Mouse (Mus musculus) hindbrain, embryonic 11.5 days (tissue): ENCODE results near the gene 1700029I15Rik. TPM values are rescaled to one million over a fixed set of nuclear protein-coding genes. Genes with fewer than 3 reads are reported as not detected.

Source experiments
- ATAC-seq: fragments of 200-750 bp; cut with Nextera tagmentation; 2 replicates; pipeline ENCODE4 v1.8.0; 2017; ENCODE audit warnings: mild to moderate bottlenecking, moderate TSS enrichment, moderate library complexity; ENCODE audit not compliant: low FRiP score
- DNase-seq: peaks from one replicate; pipeline ENCODE4 v3.0.0-alpha.2; 2015; ENCODE audit warnings: low spot score
- H3K27ac ChIP-seq: fragments of 300-500 bp; sonication (generic); 2 replicates; pipeline ENCODE4 v1.5.1; 2014; ENCODE audit warnings: mild to moderate bottlenecking, low read depth, low read length
- H3K27me3 ChIP-seq: fragments of 300-500 bp; sonication (generic); 2 replicates; pipeline ENCODE4 v1.6.1; 2014; ENCODE audit warnings: mild to moderate bottlenecking, low read length, moderate library complexity, mixed read lengths; ENCODE audit not compliant: control insufficient read depth, insufficient read depth
- H3K36me3 ChIP-seq: fragments of 300-500 bp; sonication (generic); 2 replicates; pipeline ENCODE4 v1.6.1; 2014; ENCODE audit warnings: mild to moderate bottlenecking, low read length, moderate library complexity, mixed read lengths; ENCODE audit not compliant: control insufficient read depth, insufficient read depth
- H3K4me1 ChIP-seq: fragments of 300-500 bp; sonication (generic); replicated peaks from 2 replicates; pipeline ENCODE4 v1.6.1; 2014; ENCODE audit warnings: low read length, mixed read lengths; ENCODE audit not compliant: control insufficient read depth, insufficient read depth
- H3K4me2 ChIP-seq: fragments of 300-500 bp; sonication (generic); replicated peaks from 2 replicates; pipeline ENCODE4 v1.6.1; 2014; ENCODE audit warnings: mild to moderate bottlenecking, low read depth, low read length
- H3K4me3 ChIP-seq: fragments of 300-500 bp; sonication (generic); 2 replicates; pipeline ENCODE4 v1.5.1; 2014; ENCODE audit warnings: low read depth, low read length
- H3K9ac ChIP-seq: fragments of 300-500 bp; sonication (generic); 2 replicates; pipeline ENCODE4 v1.6.1; 2014; ENCODE audit warnings: low read depth, low read length
- H3K9me3 ChIP-seq: fragments of 300-500 bp; sonication (generic); 2 replicates; pipeline ENCODE4 v1.6.1; 2016; ENCODE audit warnings: low read length; ENCODE audit not compliant: control insufficient read depth
- WGBS: fragments of 180-500 bp; shearing (Covaris S2); extraction: QIAGEN DNeasy Blood & Tissue Kit; methylation state at CpG from one replicate; pipeline ENCODE4 v1.1.7; 2014; 5-methylcytosine and 5-hydroxymethylcytosine counted together
- polyA plus RNA-seq: library from polyadenylated mRNA; unstranded; fragments of >200 nt; fragmentation: Nextera tagmentation; extraction: Ambion mirVana; gene quantifications from 2 replicates; pipeline ENCODE4 v1.2.1, GENCODE M21; 2014

The 1700029I15Rik gene
- polyA plus RNA-seq, 1 experiment from 2014 or later: 2.4 TPM

DNA sequence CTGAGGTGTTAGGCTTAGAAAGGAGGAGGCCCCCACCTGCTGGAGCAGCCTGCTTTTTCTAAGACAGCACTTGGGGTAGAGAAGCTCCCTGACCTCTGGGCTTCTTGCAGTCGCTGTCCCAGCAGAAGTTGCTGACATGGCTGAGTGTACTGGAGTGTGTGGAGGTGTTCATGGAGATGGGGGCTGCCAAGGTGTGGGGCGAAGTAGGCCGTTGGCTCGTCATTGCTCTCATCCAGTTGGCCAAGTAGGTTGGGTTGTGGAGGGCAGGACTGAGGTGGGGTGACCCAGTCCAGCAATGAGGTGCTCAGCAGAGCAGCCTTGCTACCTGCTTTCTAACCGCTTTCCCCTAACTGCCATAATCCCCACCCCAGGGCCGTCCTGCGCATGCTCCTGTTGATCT lies 5.0 kb upstream of the 1700029I15Rik start:
- ATAC-seq (no peak), DNase-seq (no peak)
- H3K4me1 ChIP-seq: peaks cover 4% of the 10 kb centered on the region; the same call in 1 of the 2 replicates
- H3K36me3 ChIP-seq: no peaks in the 10 kb centered on the region
- no peaks in the 10 kb centered on the region; the same call in 1 of the 2 replicates for H3K27me3 ChIP-seq
- H3K9ac ChIP-seq: no peak overlapping the region
- WGBS: 94% methylated on average over 7 of the region's 7 CpGs
- H3K4me2 ChIP-seq: no peak overlapping the region
- H3K4me3 ChIP-seq: no peak overlapping the region
- no peaks in the 10 kb centered on the region for H3K9me3 ChIP-seq
- H3K27ac ChIP-seq: no peak overlapping the region

DNA sequence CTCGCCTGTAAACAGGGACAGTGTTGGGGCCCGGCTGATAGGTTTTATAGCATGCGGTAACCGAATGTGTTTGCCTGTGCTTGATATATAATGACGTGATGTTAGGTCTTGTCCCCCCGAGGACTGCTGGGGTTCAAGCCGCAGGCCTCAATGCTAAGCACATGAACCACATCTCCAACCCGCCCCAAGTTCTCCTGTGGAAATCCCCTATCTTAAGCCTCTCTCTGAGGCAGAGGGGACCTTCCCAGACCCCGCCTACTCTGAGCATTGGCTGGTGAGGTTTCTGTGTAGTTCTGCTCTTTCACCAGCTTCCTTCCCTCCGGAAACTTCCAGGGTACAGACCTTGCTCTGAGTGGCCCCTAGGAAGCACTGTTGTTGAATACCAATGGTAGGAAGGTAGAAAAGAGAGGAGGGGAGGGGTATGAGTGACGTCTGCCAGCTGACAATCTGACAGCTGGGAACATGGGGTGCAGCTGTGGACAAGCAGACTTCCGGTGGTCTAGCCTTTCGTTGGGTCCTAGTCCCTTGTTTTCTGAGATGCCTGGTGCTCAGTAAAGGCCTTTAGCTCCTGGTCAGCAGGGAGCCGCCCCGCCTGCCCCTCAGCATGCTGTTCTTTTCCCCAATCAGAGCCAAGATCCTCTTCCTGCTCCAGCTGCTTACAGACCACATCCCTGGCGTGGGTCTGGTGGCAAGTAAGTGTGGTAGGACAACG lies 2.4 kb upstream of the 1700029I15Rik start:
- H3K4me1 ChIP-seq: peaks cover 4% of the 10 kb centered on the region; the same call in 1 of the 2 replicates
- DNase-seq (no peak), ATAC-seq (no peak)
- peaks cover 10% of the 10 kb centered on the region for H3K36me3 ChIP-seq
- no peaks in the 10 kb centered on the region for H3K27me3 ChIP-seq
- WGBS: 80% methylated on average over 17 of the region's 17 CpGs
- no peak overlapping the region for H3K4me3 ChIP-seq
- H3K4me2 ChIP-seq: no peak overlapping the region
- H3K9me3 ChIP-seq: no peaks in the 10 kb centered on the region
- no peak overlapping the region for H3K27ac ChIP-seq
- H3K9ac ChIP-seq: no peak overlapping the region

DNA sequence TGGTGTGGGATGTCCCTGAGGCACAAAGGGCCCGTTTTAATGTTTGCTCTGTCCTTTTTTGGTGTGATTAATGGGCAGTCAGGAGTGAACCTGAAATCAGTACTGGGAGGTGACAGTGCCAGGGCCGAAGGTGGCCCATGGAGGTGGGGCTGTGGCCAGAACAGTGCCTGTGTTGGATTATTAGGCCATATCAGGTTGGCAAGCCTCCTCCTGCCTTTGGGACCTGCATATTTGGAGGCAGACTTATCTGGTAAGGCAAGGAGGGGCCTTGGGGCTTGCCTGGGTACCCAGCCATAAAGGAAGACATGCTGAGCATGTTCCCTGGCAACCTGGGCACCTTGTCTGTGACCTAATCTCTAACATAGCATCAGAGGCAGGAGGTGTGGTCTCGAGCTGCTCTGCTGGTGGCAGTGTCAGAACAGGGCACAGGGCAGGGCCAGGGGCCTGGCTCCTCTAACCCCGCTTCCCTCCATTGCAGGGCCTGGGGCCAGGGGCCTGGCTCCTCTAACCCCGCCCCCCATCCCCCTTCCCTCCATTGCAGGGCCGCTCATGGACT lies 1.8 kb upstream of the 1700029I15Rik start:
- DNase-seq: no peak
- no peak overlapping the region for H3K9ac ChIP-seq
- no peaks in the 10 kb centered on the region for H3K27me3 ChIP-seq
- H3K27ac ChIP-seq: no peak overlapping the region
- no peak overlapping the region for H3K4me3 ChIP-seq
- H3K4me1 ChIP-seq: peaks cover 4% of the 10 kb centered on the region; the same call in 1 of the 2 replicates
- no peak for ATAC-seq
- H3K4me2 ChIP-seq: no peak overlapping the region
- no peaks in the 10 kb centered on the region for H3K9me3 ChIP-seq
- WGBS: 81% methylated on average over 6 of the region's 6 CpGs
- H3K36me3 ChIP-seq: peaks cover 11% of the 10 kb centered on the region

DNA sequence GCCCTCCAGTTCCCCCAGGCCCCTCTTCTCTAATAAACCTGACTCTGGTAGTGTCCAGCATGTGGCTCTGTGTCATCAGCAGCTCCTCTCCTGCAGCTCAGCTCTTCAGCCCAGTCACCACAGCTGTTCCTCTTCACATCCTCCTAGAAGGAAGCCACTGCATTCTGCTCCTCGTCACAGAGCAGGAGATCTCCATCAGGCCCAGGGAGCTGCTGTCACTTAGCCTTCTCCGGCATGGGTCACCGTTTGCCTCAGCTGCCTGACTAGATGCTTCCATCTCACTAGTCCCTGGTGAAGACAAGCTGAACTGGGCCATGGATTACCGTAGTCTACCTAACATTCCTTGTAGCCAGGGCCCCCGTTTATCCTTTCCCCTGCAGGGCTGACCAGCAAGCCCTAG lies 1.2 kb upstream of the 1700029I15Rik start:
- Histone ChIP-seq H3K9ac (no peak overlapping the region), H3K4me1 (no peaks in the 10 kb centered on the region), H3K4me3 (no peak overlapping the region), H3K27me3 (no peaks in the 10 kb centered on the region), H3K27ac (no peak overlapping the region), H3K9me3 (no peaks in the 10 kb centered on the region), H3K4me2 (no peak overlapping the region), H3K36me3 (peaks cover 16% of the 10 kb centered on the region)
- ATAC-seq (no peak), DNase-seq (no peak)
- WGBS: 86% methylated on average over 5 of the region's 5 CpGs

DNA sequence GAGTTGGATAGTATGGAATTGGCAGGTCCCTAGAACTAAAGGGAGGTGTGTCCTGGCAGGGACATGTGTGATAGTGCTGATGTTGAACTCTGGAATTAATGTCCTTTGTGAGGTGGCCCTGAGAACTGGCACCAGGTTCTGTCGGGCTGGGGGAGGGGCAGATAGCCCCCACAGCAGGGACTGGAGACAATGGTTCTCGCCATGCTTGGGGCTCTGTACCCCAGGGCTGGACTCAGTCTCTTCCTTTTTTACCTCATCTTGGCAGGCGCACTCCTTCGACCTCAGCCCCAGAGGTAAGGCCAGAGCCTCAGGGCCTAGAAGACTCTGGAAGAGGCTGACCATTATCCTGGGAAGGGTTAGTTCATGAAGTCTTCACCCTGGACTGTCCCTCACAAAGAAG lies 421 bp downstream of the 1700029I15Rik start:
- Histone ChIP-seq H3K27me3 (no peaks in the 10 kb centered on the region), H3K27ac (no peak overlapping the region), H3K4me3 (no peak overlapping the region), H3K4me1 (no peaks in the 10 kb centered on the region; the same call in 1 of the 2 replicates), H3K9me3 (no peaks in the 10 kb centered on the region), H3K9ac (no peak overlapping the region), H3K36me3 (peaks cover 19% of the 10 kb centered on the region), H3K4me2 (no peak overlapping the region)
- WGBS: 88% methylated on average over 4 of the region's 4 CpGs
- ATAC-seq: no peak
- no peak for DNase-seq

DNA sequence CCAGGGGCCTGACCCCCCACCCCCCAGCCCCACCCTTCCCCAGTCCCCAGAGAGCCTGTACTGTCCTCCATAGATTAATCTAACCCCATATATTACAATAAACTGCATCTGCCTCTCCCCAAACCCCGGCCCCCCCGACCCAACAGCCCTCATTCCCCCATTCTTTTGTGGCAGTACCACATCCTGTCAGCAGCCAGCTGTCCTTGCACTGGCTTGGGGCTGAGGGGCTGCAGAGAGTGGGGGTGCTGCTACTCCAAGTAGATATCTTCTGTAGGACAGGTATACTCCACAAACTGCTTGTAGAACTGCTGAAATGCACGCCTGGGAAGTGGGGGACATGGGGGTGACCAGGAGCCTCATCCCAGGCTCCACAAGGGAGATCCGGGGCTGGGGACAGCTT lies 1.8 kb downstream of the 1700029I15Rik start:
- Histone ChIP-seq H3K27me3 (no peaks in the 10 kb centered on the region), H3K9ac (no peak overlapping the region), H3K4me2 (no peak overlapping the region), H3K27ac (no peak overlapping the region), H3K4me1 (peaks cover 6% of the 10 kb centered on the region), H3K4me3 (no peak overlapping the region), H3K9me3 (no peaks in the 10 kb centered on the region), H3K36me3 (peaks cover 19% of the 10 kb centered on the region)
- no peak for ATAC-seq
- DNase-seq: no peak
- 73% methylated on average over 4 of the region's 4 CpGs for WGBS

DNA sequence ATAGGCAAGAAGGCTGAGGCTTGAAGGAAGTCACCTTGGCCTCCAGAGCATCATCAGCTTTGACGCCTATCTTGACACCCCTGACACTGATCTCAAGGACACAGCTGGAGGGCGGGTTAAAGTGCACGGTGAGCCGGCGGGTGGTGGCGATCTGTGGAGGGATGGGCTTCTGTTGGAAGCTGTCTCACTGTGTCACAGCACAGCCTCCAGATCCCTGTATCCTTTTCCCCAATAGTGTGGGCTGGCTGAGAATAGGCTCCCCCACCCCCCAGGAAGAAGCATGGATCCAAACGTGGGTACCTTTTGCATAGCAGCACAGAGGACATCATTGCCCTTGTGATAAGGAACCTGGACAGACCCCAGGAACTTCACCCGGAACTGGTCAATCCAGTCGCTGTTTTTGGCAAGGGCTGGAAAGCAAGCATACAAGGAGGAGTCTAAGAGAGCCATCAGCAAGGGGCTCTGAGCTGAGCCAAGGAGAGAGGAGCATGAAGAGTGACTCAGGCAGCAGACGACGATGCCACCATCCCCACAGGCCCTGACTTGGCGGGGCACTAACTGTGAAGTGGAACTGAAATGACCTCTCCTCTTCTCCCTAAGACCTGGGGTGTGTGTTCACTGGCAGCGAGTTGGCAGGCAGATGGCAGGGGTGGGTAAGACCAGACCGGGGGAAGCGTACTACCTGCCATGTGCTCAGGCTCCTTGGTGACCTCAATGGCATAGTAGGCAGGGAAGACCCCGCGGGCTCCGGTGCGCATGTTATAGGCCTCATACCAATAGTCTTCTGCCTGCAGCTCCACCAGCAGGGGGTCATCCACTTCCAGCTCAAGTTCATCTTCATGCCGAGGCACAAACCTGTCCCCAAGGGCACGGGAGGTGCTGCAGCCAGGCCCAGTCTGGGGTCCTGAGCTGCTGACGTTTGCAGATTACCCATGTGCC lies 3.0 kb downstream of the 1700029I15Rik start:
- H3K36me3 ChIP-seq: peaks cover 19% of the 10 kb centered on the region
- no peak overlapping the region for H3K4me3 ChIP-seq

DNA sequence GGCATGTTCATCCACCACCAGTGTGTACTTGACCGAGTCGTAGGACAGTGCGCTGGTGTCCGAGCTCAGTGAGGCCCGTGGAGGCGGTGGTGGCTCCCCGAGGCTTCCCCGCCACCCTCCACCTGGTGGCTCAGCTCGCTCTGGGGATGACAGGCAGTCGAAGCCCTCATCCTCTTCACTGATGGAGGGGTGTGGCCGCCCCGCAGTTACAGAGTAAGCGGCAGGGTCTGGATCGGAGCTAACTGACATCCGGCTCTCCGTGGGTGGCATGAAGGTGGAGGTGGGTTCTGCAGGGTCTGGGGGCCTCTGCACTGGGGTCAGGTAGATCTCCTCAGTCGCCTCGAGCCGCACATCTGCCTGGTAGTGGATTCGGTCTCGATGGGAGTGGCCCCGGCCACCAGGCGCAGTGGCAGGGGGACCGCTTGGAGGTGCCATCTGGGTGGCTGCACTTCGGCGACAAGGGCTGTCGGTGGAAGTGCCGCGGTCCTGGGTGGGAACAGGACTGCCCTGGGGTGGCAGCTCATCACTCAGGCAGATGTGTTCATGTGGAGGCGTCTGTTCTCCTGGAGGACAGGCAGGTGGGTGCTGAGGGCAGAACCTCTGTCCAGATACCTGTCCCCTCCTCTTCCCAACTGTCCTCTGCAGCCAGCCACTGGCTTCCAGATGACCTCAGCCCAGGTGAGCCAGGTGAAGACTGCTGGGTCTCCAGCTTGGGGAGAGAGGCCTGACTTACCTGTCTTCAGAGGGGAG lies 4.7 kb downstream of the 1700029I15Rik start:
- H3K36me3 ChIP-seq: peaks cover 19% of the 10 kb centered on the region
- no peaks in the 10 kb centered on the region for H3K9me3 ChIP-seq
- WGBS: 91% methylated on average over 28 of the region's 30 CpGs
- H3K27me3 ChIP-seq: no peaks in the 10 kb centered on the region
- H3K4me2 ChIP-seq: no peak overlapping the region
- H3K9ac ChIP-seq: no peak overlapping the region
- no peak for DNase-seq
- peaks cover 23% of the 10 kb centered on the region for H3K4me1 ChIP-seq
- ATAC-seq: no peak
- H3K27ac ChIP-seq: no peak overlapping the region
- H3K4me3 ChIP-seq: no peak overlapping the region

More for the DNA sequence above, 3.0 kb downstream of the 1700029I15Rik start:
- peaks cover 12% of the 10 kb centered on the region for H3K4me1 ChIP-seq
- DNase-seq: no peak
- no peaks in the 10 kb centered on the region for H3K9me3 ChIP-seq
- no peaks in the 10 kb centered on the region for H3K27me3 ChIP-seq
- H3K9ac ChIP-seq: no peak overlapping the region
- 82% methylated on average over 22 of the region's 22 CpGs for WGBS
- ATAC-seq: no peak
- no peak overlapping the region for H3K4me2 ChIP-seq
- no peak overlapping the region for H3K27ac ChIP-seq
